Mouse (Mus musculus) right cerebral cortex, adult 2 months (tissue): ENCODE measurements around the gene Hrc.
"Not testable (repeated sequence)": the region's sequence is repeated elsewhere in the genome, so short reads cannot be mapped to it uniquely, and the experiment has no call there.

Source experiments
- DNase-seq, 2 experiments: peaks; one replicate each; pipeline ENCODE4 v3.0.0; 2021 to 2022; ENCODE audit warnings: low spot score in 2 of 2

The Hrc gene

GRCm38 (mm10) chr7:45333431-45333982, 1.6 kb upstream of the Hrc start, which contains the start of gene Trpm4:
TSS of gene Trpm4 (minus strand) at chr7:45333780.
- peak; percentile 67 to 68 for DNase-seq

GRCm38 (mm10) chr7:45334605-45335004, 485 bp upstream of the Hrc start:
- no peak for DNase-seq

GRCm38 (mm10) chr7:45336319-45336718, 1.2 kb downstream of the Hrc start:
- no peak for DNase-seq

- no peak for DNase-seq
These were observed 2.4 kb downstream of the Hrc start for GRCm38 (mm10) chr7:45337469-45337868.

- peak; percentile 45 to 47 for DNase-seq
These were observed 3.2 kb downstream of the Hrc start for GRCm38 (mm10) chr7:45338161-45338911.

DNA sequence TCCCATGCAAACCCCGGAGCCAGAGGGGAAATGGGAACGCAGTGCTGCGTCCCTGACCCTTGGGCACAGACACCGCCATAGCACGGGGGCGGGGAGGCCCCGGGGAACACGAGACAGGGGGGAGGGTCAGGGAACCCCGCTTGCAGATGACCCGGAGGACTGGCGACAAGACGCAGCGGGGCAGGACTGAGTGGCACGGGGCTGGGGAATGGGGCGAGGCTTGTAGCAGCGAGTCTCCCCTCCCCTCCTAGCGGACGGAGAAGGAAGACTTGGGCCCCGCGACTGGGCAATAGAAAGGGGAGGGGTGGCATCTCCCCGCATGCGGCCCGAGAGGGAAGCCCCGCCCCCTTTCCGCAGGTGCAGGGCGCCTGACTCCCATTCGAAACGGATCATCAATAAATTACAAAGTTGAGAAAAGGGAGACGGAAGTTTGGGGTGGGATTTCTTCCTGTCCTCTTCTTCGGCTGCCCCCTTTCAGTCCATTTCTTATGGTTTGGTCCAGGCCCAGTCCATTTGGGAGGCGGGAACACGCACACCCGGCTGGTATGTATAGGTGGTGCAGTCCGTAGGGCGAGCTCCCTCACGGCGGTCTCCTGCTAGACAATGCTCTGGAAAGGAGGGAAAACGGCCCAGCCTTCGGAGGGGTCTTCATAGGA, 4.4 kb downstream of the Hrc start:
- peak; percentile 39 to 54 for DNase-seq

DNA sequence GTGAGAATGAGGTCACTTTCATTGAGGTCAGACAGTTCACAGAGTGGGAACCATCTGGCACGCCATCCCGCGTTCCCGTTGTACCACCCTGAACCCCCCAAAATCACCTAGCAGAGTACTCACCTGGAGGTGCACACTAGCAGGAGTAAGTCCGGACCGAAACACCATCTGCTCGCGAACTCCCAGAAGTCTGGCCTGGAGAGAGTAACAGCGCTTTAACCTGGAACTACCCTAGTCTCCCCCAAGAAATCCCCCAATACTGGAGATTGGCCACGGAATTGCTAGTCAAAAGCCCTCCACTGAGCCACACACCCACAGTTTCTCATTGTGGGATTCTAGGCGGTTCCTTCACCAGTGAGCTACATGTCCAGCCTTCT, 5.0 kb downstream of the Hrc start:
- DNase-seq, result no peak

GRCm38 (mm10) chr7:45340669-45341068, 5.6 kb downstream of the Hrc start:
- no peak for DNase-seq

- DNase-seq, result peak; percentile 75 to 82
These were observed 6.2 kb downstream of the Hrc start for GRCm38 (mm10) chr7:45341303-45341702.

DNA sequence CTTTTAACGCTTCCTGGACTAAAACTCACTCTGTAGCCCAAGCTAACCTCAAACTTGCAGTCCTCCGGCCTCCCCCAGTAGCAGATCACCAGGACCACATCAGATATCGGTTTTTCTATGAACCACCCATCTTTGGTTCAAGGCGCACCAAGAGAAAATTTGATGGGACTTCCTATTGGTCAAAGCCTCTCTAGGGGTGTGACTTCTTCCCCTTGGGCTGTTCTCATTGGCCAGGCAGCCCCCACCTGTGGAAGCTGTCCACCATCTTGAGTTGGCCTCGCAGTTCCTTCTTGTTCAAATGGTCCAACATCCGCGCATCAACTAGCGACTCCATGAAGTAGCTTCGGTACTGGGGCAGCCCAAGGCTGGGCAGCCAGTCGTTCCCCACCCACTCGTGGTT, 7.0 kb downstream of the Hrc start:
- DNase-seq, result no peak

DNA sequence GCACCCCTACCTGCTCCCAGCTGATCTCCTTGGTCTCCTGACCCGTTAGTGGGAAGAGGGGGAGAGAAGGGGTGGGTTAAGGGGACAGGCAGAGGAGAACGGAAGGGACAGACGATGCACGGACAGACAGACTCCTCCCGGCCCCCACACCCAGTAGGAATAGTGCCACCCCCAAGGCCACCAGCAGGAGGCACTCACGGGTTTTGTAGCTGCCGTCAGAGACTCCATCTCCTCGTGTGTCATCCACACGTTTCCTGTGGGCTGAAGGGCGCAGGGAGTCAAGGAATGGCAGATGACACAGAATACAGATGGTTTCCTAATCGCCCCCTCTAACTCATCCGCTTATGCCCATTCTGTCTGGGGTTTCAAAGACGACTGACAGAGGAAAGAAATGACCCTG, 8.5 kb downstream of the Hrc start:
- DNase-seq, result no peak

DNA sequence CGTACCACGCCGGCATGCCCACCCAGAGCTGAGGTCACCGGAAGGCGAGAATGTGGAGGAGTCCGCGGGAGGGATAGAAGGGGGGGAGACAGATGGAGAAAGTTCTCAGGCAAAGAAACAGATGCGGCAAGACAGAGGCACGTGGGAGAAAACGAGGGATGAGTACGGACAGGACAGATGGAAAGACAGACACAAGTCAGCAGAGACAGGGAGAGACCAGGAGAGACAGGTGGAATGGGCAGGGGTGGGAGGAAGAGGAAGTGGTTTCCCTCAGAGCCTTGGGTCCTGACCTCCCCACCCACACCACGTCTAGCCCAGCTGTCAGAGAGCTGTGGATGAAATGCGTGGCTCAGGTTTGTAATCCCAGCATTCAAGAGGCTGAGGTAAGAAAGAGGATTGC, 11.8 kb downstream of the Hrc start:
- peak in 1 of 2 experiments; percentile 35 for DNase-seq

DNA sequence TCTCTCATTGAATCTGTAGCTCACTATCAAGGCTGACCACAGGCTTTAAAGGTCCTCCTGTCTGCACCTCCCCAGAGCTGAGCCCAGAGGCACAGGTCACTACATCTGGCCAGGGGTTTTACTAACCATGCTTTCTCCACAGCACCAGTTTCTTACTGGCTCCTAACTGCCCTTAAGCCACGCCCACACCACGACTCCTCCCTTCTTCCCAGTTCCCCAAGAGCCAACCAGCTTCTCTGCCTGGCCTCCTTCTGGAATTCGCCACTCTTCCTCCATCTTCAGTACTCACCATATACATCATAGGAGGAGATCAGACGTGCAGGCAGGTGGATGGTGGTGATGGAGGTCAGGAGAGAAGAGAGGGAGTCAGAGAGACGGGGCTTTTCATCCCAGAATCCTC, 18.0 kb downstream of the Hrc start:
- DNase-seq, result no peak

DNA sequence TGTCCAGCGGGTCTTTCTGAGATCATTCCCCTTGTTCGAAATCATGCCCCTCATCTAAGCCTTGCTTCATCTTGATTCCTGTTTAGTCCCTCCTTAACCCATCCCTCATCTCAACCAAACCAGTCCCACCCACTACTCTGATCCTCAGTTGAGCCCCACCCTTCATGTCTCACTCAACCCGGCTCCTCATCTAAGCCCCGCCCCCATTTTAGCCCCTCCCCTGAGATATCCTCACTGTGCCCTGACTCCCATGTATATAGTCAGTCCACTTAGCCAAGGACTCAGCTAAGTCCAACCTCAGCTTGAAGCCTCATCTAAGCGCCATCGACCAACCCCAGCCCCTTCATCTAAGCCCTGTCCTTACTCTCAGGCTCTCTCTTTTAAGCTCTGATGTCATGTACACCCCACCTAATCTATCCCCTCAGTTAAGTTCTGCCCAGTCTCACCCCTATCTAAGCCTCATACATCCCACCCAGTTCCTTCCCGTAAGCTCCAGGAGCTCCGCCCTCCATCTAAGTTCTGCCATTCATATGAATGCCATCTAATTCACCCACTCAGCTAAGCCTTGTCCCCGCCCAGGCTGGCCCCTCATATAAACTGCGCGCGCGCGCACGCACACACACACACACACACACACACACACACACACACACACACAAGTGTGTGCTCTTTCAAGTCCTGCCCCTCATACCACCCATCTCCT, 20.4 kb downstream of the Hrc start:
- DNase-seq, result no peak

- no peak for DNase-seq
These were observed 21.0 kb downstream of the Hrc start for GRCm38 (mm10) chr7:45356087-45356486.

GRCm38 (mm10) chr7:45359081-45359480, 24.0 kb downstream of the Hrc start:
- not testable (repeated sequence) for DNase-seq

GRCm38 (mm10) chr7:45360404-45361125, 25.5 kb downstream of the Hrc start:
- peak; percentile 34 to 48 for DNase-seq

DNA sequence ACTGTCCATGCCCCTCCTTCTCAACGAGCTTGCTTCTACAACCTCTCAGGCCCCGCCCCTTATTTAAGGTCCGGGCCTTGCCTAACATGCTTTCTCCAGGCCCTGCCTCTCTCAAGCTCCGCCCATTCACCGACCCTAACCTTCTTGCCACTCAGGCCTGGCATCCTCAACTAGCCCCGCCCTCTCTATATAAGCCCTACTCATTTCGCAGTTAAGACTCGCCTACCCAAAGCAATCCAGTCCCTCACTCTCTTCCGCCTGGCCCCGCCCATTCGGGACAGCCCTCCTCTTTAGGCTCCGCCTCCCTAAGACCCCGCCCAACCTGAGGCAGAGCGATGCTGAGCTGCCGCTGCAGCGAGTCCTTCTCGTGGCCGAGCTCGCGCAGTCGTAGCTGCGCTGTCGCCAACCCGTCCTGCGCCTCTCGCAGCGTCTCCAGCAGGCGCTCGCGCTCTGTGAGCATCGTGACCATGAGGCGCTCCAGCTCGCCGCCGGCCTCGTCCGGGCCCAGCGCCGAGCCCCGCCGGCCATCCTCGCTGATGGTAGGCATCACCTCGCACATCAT, 26.2 kb downstream of the Hrc start:
- DNase-seq, result peak; percentile 79 to 82

DNA sequence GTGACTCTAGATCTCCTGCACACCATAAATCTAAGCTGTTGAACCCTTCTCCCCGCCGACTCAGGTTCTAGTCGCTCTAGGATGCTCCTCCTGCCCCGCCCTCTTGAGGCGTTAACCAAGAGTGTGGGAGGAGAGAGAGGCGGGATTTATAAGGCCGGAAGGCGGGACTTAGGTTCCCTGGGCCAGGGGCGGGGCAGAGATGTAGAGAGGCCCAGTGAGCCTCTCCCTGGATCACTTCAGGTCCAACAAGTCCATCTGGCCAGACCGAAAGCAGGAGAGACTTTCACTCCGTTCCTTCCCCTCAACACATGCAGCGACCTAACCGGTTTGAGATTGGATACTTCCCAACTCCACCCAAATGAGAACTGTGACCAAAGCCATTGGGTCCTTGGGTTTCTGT, 27.7 kb downstream of the Hrc start:
- peak; percentile 41 for DNase-seq

DNA sequence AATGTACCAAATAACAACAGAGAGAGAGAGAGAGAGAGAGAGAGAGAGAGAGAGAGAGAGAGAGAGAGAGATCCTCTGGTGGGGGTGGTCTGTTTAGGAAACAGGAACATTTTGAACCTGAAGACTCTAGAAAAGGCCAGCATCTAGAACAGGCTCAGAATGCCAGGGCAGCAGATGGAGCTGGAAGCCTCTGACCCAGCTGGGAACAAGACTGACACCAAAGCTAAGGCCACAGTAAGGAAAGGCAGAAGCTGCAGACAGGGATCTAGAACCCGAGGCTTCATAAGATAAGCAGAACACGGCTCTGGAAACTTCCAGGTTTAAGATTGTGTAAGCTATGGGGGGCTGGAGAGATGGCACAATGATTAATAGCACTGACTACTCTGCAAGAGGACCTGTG, 28.9 kb downstream of the Hrc start:
- DNase-seq, result no peak
